Mouse (Mus musculus) embryonic facial prominence, embryonic 15.5 days (tissue): Measurements from ENCODE around the gene Tma7. TPM values are rescaled to one million over a fixed set of nuclear protein-coding genes. Genes with fewer than 3 reads are reported as not detected.

Source experiments
- ATAC-seq: fragments of 200-750 bp; cut with Nextera tagmentation; 2 replicates; pipeline ENCODE4 v1.8.0; 2017; ENCODE audit warnings: low read depth, moderate TSS enrichment; ENCODE audit not compliant: insufficient number of reproducible peaks, low FRiP score, low TSS enrichment
- H3K27ac ChIP-seq: fragments of 300-500 bp; sonication (generic); replicated peaks from 2 replicates; pipeline ENCODE4 v1.5.1; 2015; ENCODE audit warnings: mild to moderate bottlenecking, inconsistent platforms
- H3K27me3 ChIP-seq: fragments of 300-500 bp; sonication (generic); 2 replicates; pipeline ENCODE4 v1.6.1; 2015; ENCODE audit warnings: inconsistent platforms
- H3K36me3 ChIP-seq: fragments of 300-500 bp; sonication (generic); 2 replicates; pipeline ENCODE4 v1.6.1; 2015; ENCODE audit warnings: mild to moderate bottlenecking, inconsistent platforms
- H3K4me1 ChIP-seq: fragments of 300-500 bp; sonication (generic); 2 replicates; pipeline ENCODE4 v1.6.1; 2015; ENCODE audit warnings: inconsistent platforms
- H3K4me2 ChIP-seq: fragments of 300-500 bp; sonication (generic); replicated peaks from 2 replicates; pipeline ENCODE4 v1.6.1; 2015; ENCODE audit warnings: mild to moderate bottlenecking, inconsistent platforms
- H3K4me3 ChIP-seq: fragments of 300-500 bp; sonication (generic); replicated peaks from 2 replicates; pipeline ENCODE4 v1.5.1; 2015; ENCODE audit warnings: mild to moderate bottlenecking, inconsistent platforms
- H3K9ac ChIP-seq: fragments of 300-500 bp; sonication (generic); 2 replicates; pipeline ENCODE4 v1.6.1; 2015; ENCODE audit warnings: inconsistent platforms
- H3K9me3 ChIP-seq: fragments of 300-500 bp; sonication (generic); replicated peaks from 2 replicates; pipeline ENCODE4 v1.6.1; 2016; ENCODE audit warnings: inconsistent platforms
- WGBS: fragments of 180-500 bp; shearing (Covaris S2); methylation state at CpG from one replicate; pipeline ENCODE4 v1.1.7; 2015; 5-methylcytosine and 5-hydroxymethylcytosine counted together
- polyA plus RNA-seq: library from polyadenylated mRNA; unstranded; fragments of >200 nt; fragmentation: Nextera tagmentation; extraction: Ambion mirVana; gene quantifications from 2 replicates; pipeline ENCODE4 v1.2.1, GENCODE M21; 2015

Gene Tma7
- polyA plus RNA-seq, 1 experiment from 2014 or later = 534 TPM

GRCm38 (mm10) chr9:109118106-109118505 lies 35.7 kb upstream of the Tma7 start:
- H3K27me3 ChIP-seq = no peaks in the 10 kb centered on the region
- ATAC-seq = no peak
- H3K9me3 ChIP-seq = no peaks in the 10 kb centered on the region
- WGBS = 78% methylated on average over 4 of the region's 4 CpGs
- H3K9ac ChIP-seq = no peak overlapping the region
- no peak overlapping the region for H3K4me2 ChIP-seq
- peaks cover 55% of the 10 kb centered on the region for H3K36me3 ChIP-seq
- H3K27ac ChIP-seq = no peak overlapping the region
- peaks cover 2% of the 10 kb centered on the region; the same call in 1 of the 2 replicates for H3K4me1 ChIP-seq
- H3K4me3 ChIP-seq = no peak overlapping the region

- Histone ChIP-seq H3K9me3 (no peaks in the 10 kb centered on the region), H3K4me2 (no peak overlapping the region), H3K9ac (no peak overlapping the region), H3K36me3 (peaks cover 74% of the 10 kb centered on the region), H3K27ac (no peak overlapping the region), H3K27me3 (no peaks in the 10 kb centered on the region), H3K4me1 (no peaks in the 10 kb centered on the region), H3K4me3 (no peak overlapping the region)
- WGBS = 92% methylated on average over 10 of the region's 10 CpGs
- ATAC-seq = no peak
Measured at GRCm38 (mm10) chr9:109116205-109116604, 33.8 kb upstream of the Tma7 start.

GRCm38 (mm10) chr9:109114871-109115270 lies 32.5 kb upstream of the Tma7 start:
- Histone ChIP-seq H3K9me3 (no peaks in the 10 kb centered on the region), H3K27me3 (no peaks in the 10 kb centered on the region), H3K36me3 (peaks cover 88% of the 10 kb centered on the region), H3K4me2 (no peak overlapping the region), H3K4me3 (no peak overlapping the region), H3K9ac (no peak overlapping the region), H3K4me1 (no peaks in the 10 kb centered on the region), H3K27ac (no peak overlapping the region)
- 82% methylated on average over 7 of the region's 7 CpGs for WGBS
- ATAC-seq = no peak

GRCm38 (mm10) chr9:109114276-109114675 lies 31.9 kb upstream of the Tma7 start:
- Histone ChIP-seq H3K36me3 (peaks cover 94% of the 10 kb centered on the region), H3K9me3 (no peaks in the 10 kb centered on the region), H3K4me2 (no peak overlapping the region), H3K9ac (no peak overlapping the region), H3K4me3 (no peak overlapping the region), H3K27me3 (no peaks in the 10 kb centered on the region), H3K4me1 (no peaks in the 10 kb centered on the region), H3K27ac (no peak overlapping the region)
- ATAC-seq = no peak
- WGBS = 92% methylated on average over 11 of the region's 11 CpGs

- Histone ChIP-seq H3K27ac (no peak overlapping the region), H3K36me3 (peaks cover 96% of the 10 kb centered on the region), H3K4me1 (no peaks in the 10 kb centered on the region), H3K27me3 (no peaks in the 10 kb centered on the region), H3K4me3 (no peak overlapping the region), H3K4me2 (no peak overlapping the region), H3K9me3 (no peaks in the 10 kb centered on the region), H3K9ac (no peak overlapping the region)
- 90% methylated on average over 8 of the region's 8 CpGs for WGBS
- ATAC-seq = no peak
Measured at GRCm38 (mm10) chr9:109113331-109113730, 30.9 kb upstream of the Tma7 start.

- 87% methylated on average over 9 of the region's 9 CpGs for WGBS
Measured at GRCm38 (mm10) chr9:109111591-109111990, 29.2 kb upstream of the Tma7 start.

GRCm38 (mm10) chr9:109111101-109111500 lies 28.7 kb upstream of the Tma7 start:
- Histone ChIP-seq H3K9ac (no peak overlapping the region), H3K36me3 (peaks cover 91% of the 10 kb centered on the region), H3K27ac (no peak overlapping the region), H3K9me3 (no peaks in the 10 kb centered on the region), H3K27me3 (no peaks in the 10 kb centered on the region), H3K4me3 (no peak overlapping the region), H3K4me2 (no peak overlapping the region), H3K4me1 (no peaks in the 10 kb centered on the region)
- 81% methylated on average over 4 of the region's 4 CpGs for WGBS
- ATAC-seq = no peak

More at GRCm38 (mm10) chr9:109111591-109111990, 29.2 kb upstream of the Tma7 start:
- H3K4me1 ChIP-seq = no peaks in the 10 kb centered on the region
- H3K36me3 ChIP-seq = peaks cover 91% of the 10 kb centered on the region
- H3K9ac ChIP-seq = no peak overlapping the region
- H3K27me3 ChIP-seq = no peaks in the 10 kb centered on the region
- ATAC-seq = no peak
- no peak overlapping the region for H3K4me3 ChIP-seq
- no peak overlapping the region for H3K27ac ChIP-seq
- no peaks in the 10 kb centered on the region for H3K9me3 ChIP-seq
- H3K4me2 ChIP-seq = no peak overlapping the region

GRCm38 (mm10) chr9:109110240-109110639 lies 27.9 kb upstream of the Tma7 start:
- Histone ChIP-seq H3K4me2 (no peak overlapping the region), H3K36me3 (peaks cover 91% of the 10 kb centered on the region), H3K4me1 (peaks cover 2% of the 10 kb centered on the region; the same call in 1 of the 2 replicates), H3K4me3 (no peak overlapping the region), H3K27ac (no peak overlapping the region), H3K9me3 (no peaks in the 10 kb centered on the region), H3K27me3 (no peaks in the 10 kb centered on the region), H3K9ac (no peak overlapping the region)
- ATAC-seq = no peak
- WGBS = 94% methylated on average over 11 of the region's 11 CpGs

GRCm38 (mm10) chr9:109107341-109107740 lies 25.0 kb upstream of the Tma7 start:
- Histone ChIP-seq H3K4me1 (peaks cover 15% of the 10 kb centered on the region), H3K9me3 (no peaks in the 10 kb centered on the region), H3K27ac (no peak overlapping the region), H3K9ac (no peak overlapping the region), H3K36me3 (peaks cover 88% of the 10 kb centered on the region), H3K4me3 (no peak overlapping the region), H3K27me3 (no peaks in the 10 kb centered on the region), H3K4me2 (no peak overlapping the region)
- WGBS = 66% methylated on average over 6 of the region's 6 CpGs
- no peak for ATAC-seq

GRCm38 (mm10) chr9:109105648-109106047 lies 23.3 kb upstream of the Tma7 start:
- no peaks in the 10 kb centered on the region for H3K9me3 ChIP-seq
- no peak overlapping the region for H3K9ac ChIP-seq
- no peak for ATAC-seq
- whole genome bisulfite sequencing = 88% methylated on average over 12 of the region's 12 CpGs
- peaks cover 15% of the 10 kb centered on the region for H3K4me1 ChIP-seq
- no peak overlapping the region for H3K4me3 ChIP-seq
- H3K36me3 ChIP-seq = peaks cover 76% of the 10 kb centered on the region
- no peaks in the 10 kb centered on the region for H3K27me3 ChIP-seq
- no peak overlapping the region for H3K27ac ChIP-seq
- H3K4me2 ChIP-seq = no peak overlapping the region

- Histone ChIP-seq H3K36me3 (peaks cover 72% of the 10 kb centered on the region), H3K4me2 (no peak overlapping the region), H3K9me3 (no peaks in the 10 kb centered on the region), H3K27ac (no peak overlapping the region), H3K4me3 (no peak overlapping the region), H3K4me1 (peaks cover 15% of the 10 kb centered on the region), H3K9ac (no peak overlapping the region), H3K27me3 (no peaks in the 10 kb centered on the region)
- 60% methylated on average over 12 of the region's 12 CpGs for WGBS
- no peak for ATAC-seq
Measured at GRCm38 (mm10) chr9:109105011-109105410, 22.6 kb upstream of the Tma7 start.

- H3K27ac ChIP-seq = no peak overlapping the region
- no peak overlapping the region for H3K4me3 ChIP-seq
- no peaks in the 10 kb centered on the region for H3K27me3 ChIP-seq
- peaks cover 22% of the 10 kb centered on the region for H3K4me1 ChIP-seq
- no peaks in the 10 kb centered on the region for H3K9me3 ChIP-seq
- no peak overlapping the region for H3K9ac ChIP-seq
- WGBS = 90% methylated on average over 9 of the region's 9 CpGs
- H3K4me2 ChIP-seq = no peak overlapping the region
- no peak for ATAC-seq
- peaks cover 65% of the 10 kb centered on the region for H3K36me3 ChIP-seq
Measured at GRCm38 (mm10) chr9:109104083-109104482, 21.7 kb upstream of the Tma7 start.
